Mouse (Mus musculus): ENCODE results near the gene C1qtnf1.

DNA sequence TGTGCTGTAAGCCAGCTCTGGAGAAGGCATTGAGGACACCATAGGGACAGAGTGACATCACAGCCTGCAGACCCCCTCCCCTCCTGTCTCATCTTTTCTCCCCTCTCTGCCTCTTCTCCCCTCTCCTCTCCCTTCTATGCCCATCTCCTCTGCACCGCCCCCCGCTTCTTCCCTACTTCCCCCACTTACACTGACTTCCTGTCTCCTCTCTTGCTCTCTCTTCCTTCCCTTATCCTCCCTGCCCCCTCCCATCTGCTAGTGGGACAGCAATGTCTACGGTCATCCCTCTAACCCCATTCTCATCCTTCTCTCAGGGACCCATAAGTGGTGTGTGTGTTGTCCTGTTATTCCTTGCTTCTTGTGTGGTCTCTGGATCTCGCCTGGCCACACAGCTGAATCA lies 31.5 kb downstream of the C1qtnf1 start:
- no peak for TF ChIP-seq CTCF (IDR thresholded peaks at IDR 0.05; ENCODE audit: control insufficient read depth, insufficient read depth, low read length)
- TF ChIP-seq POLR2A (IDR thresholded peaks at IDR 0.05; ENCODE audit: borderline replicate concordance, control insufficient read depth, low read depth, low read length): no peak

Measured in bone marrow, adult 2 months (tissue).